Mouse (Mus musculus) midbrain, embryonic 12.5 days (tissue): Measurements from ENCODE around the gene Gk5. TPM values are rescaled to one million over a fixed set of nuclear protein-coding genes. Genes with fewer than 3 reads are reported as not detected.
"Not testable (repeated sequence)": the region's sequence is repeated elsewhere in the genome, so short reads cannot be mapped to it uniquely, and the experiment has no call there.

Experiments used
- ATAC-seq: fragments of 200-750 bp; cut with Nextera tagmentation; 2 replicates; pipeline ENCODE4 v1.8.0; 2017; ENCODE audit warnings: low read depth, moderate TSS enrichment, moderate library complexity; ENCODE audit not compliant: low FRiP score
- H3K27ac ChIP-seq: fragments of 300-500 bp; sonication (generic); replicated peaks from 2 replicates; pipeline ENCODE4 v1.5.1; 2016; ENCODE audit warnings: mild to moderate bottlenecking
- H3K27me3 ChIP-seq: fragments of 300-500 bp; sonication (generic); 2 replicates; pipeline ENCODE4 v1.6.1; 2016; ENCODE audit warnings: mild to moderate bottlenecking
- H3K36me3 ChIP-seq: fragments of 300-500 bp; sonication (generic); 2 replicates; pipeline ENCODE4 v1.6.1; 2016
- H3K4me1 ChIP-seq: fragments of 300-500 bp; sonication (generic); 2 replicates; pipeline ENCODE4 v1.6.1; 2016
- H3K4me2 ChIP-seq: fragments of 300-500 bp; sonication (generic); replicated peaks from 2 replicates; pipeline ENCODE4 v1.6.1; 2016; ENCODE audit warnings: mild to moderate bottlenecking, moderate library complexity
- H3K4me3 ChIP-seq: fragments of 300-500 bp; sonication (generic); 2 replicates; pipeline ENCODE4 v1.5.1; 2016; ENCODE audit warnings: mild to moderate bottlenecking
- H3K9ac ChIP-seq: fragments of 300-500 bp; sonication (generic); replicated peaks from 2 replicates; pipeline ENCODE4 v1.6.1; 2016; ENCODE audit warnings: mild to moderate bottlenecking, moderate library complexity
- H3K9me3 ChIP-seq: fragments of 300-500 bp; sonication (generic); 2 replicates; pipeline ENCODE4 v1.6.1; 2016; ENCODE audit warnings: mild to moderate bottlenecking
- WGBS: fragments of 180-500 bp; shearing (Covaris S2); methylation state at CpG from one replicate; pipeline ENCODE4 v1.1.7; 2016; 5-methylcytosine and 5-hydroxymethylcytosine counted together
- polyA plus RNA-seq: library from polyadenylated mRNA; unstranded; fragments of >200 nt; fragmentation: Nextera tagmentation; extraction: Ambion mirVana; gene quantifications from 2 replicates; pipeline ENCODE4 v1.2.1, GENCODE M21; 2016

Gk5 gene
- polyA plus RNA-seq, result 2.8 and 3.2 TPM in 2 replicates

- Histone ChIP-seq H3K9ac (peak within 1 kb of the TSS; percentile 59), H3K4me1 (0 out of 2 replicates have a peak, but pooled peaks cover 5% of the 10 kb centered on the region), H3K27ac (no peak within 1 kb of the TSS), H3K27me3 (no peaks in the 10 kb centered on the region), H3K4me2 (peak within 1 kb of the TSS; percentile 63), H3K9me3 (no peaks in the 10 kb centered on the region), H3K36me3 (no peaks in the 10 kb centered on the region), H3K4me3 (peak within 1 kb of the TSS; percentile 65)
- under 1% methylated on average over 75 of the region's 76 CpGs for WGBS
- peak; percentile 98 for ATAC-seq
Measured at GRCm38 (mm10) chr9:96118861-96119772, at the start of gene Gk5. TSS of gene Gk5 (plus strand) at chr9:96119362.

GRCm38 (mm10) chr9:96078752-96079315 is 40.3 kb upstream of the Gk5 start:
- no peak overlapping the region for H3K4me2 ChIP-seq
- no peaks in the 10 kb centered on the region for H3K9me3 ChIP-seq
- WGBS, result 91% methylated on average over 13 of the region's 13 CpGs
- H3K27me3 ChIP-seq, result no peaks in the 10 kb centered on the region
- H3K4me3 ChIP-seq, result no peak overlapping the region
- no peaks in the 10 kb centered on the region for H3K36me3 ChIP-seq
- no peak overlapping the region for H3K9ac ChIP-seq
- no peak for ATAC-seq
- no peak overlapping the region for H3K27ac ChIP-seq
- no peaks in the 10 kb centered on the region for H3K4me1 ChIP-seq

- H3K36me3 ChIP-seq, result no peaks in the 10 kb centered on the region
- H3K9me3 ChIP-seq, result no peaks in the 10 kb centered on the region
- 85% methylated on average over 6 of the region's 6 CpGs for WGBS
- no peak overlapping the region for H3K4me3 ChIP-seq
- no peak for ATAC-seq
- no peak overlapping the region for H3K4me2 ChIP-seq
- no peak overlapping the region for H3K27ac ChIP-seq
- no peaks in the 10 kb centered on the region for H3K27me3 ChIP-seq
- no peaks in the 10 kb centered on the region for H3K4me1 ChIP-seq
- H3K9ac ChIP-seq, result no peak overlapping the region
Measured at GRCm38 (mm10) chr9:96085293-96085692, 33.9 kb upstream of the Gk5 start.

GRCm38 (mm10) chr9:96087671-96088070 is 31.5 kb upstream of the Gk5 start:
- no peak for ATAC-seq
- Histone ChIP-seq H3K4me2 (no peak overlapping the region), H3K27ac (no peak overlapping the region), H3K27me3 (no peaks in the 10 kb centered on the region), H3K9me3 (no peaks in the 10 kb centered on the region), H3K4me3 (no peak overlapping the region), H3K9ac (no peak overlapping the region), H3K4me1 (no peaks in the 10 kb centered on the region), H3K36me3 (no peaks in the 10 kb centered on the region)
- WGBS, result 90% methylated on average over 2 of the region's 2 CpGs

GRCm38 (mm10) chr9:96088456-96088855 is 30.7 kb upstream of the Gk5 start:
- H3K36me3 ChIP-seq, H3K4me2 ChIP-seq, H3K27me3 ChIP-seq, ATAC-seq, H3K9ac ChIP-seq, H3K27ac ChIP-seq, H3K9me3 ChIP-seq, H3K4me3 ChIP-seq, H3K4me1 ChIP-seq: not testable (repeated sequence)
- WGBS, result 86% methylated on average over 3 of the region's 3 CpGs

- not testable (repeated sequence) for H3K36me3 ChIP-seq, ATAC-seq, H3K27me3 ChIP-seq, H3K4me1 ChIP-seq, H3K4me3 ChIP-seq, H3K9ac ChIP-seq, H3K27ac ChIP-seq, H3K4me2 ChIP-seq
- 92% methylated on average over 10 of the region's 10 CpGs for WGBS
- H3K9me3 ChIP-seq, result peaks cover 15% of the 10 kb centered on the region
Measured at GRCm38 (mm10) chr9:96092637-96093036, 26.5 kb upstream of the Gk5 start.

- H3K36me3 ChIP-seq, result no peaks in the 10 kb centered on the region
- no peak overlapping the region for H3K4me3 ChIP-seq
- H3K4me1 ChIP-seq, result no peaks in the 10 kb centered on the region
- ATAC-seq, result no peak
- whole genome bisulfite sequencing, result 97% methylated on average over 1 of the region's 1 CpGs
- no peak overlapping the region for H3K9ac ChIP-seq
- peaks cover 15% of the 10 kb centered on the region for H3K9me3 ChIP-seq
- H3K4me2 ChIP-seq, result no peak overlapping the region
- H3K27ac ChIP-seq, result no peak overlapping the region
- no peaks in the 10 kb centered on the region for H3K27me3 ChIP-seq
Measured at GRCm38 (mm10) chr9:96093221-96093620, 25.9 kb upstream of the Gk5 start.

GRCm38 (mm10) chr9:96094341-96094740 is 24.8 kb upstream of the Gk5 start:
- no peak overlapping the region for H3K9ac ChIP-seq
- peaks cover 18% of the 10 kb centered on the region for H3K9me3 ChIP-seq
- ATAC-seq, result no peak
- H3K27ac ChIP-seq, result no peak overlapping the region
- H3K4me3 ChIP-seq, result no peak overlapping the region
- WGBS, result 56% methylated on average over 1 of the region's 1 CpGs
- no peaks in the 10 kb centered on the region for H3K36me3 ChIP-seq
- no peaks in the 10 kb centered on the region for H3K4me1 ChIP-seq
- no peak overlapping the region for H3K4me2 ChIP-seq
- H3K27me3 ChIP-seq, result no peaks in the 10 kb centered on the region

- Histone ChIP-seq H3K4me3 (no peak overlapping the region), H3K9ac (no peak overlapping the region), H3K36me3 (no peaks in the 10 kb centered on the region), H3K4me1 (no peaks in the 10 kb centered on the region), H3K4me2 (no peak overlapping the region), H3K27ac (no peak overlapping the region), H3K27me3 (no peaks in the 10 kb centered on the region), H3K9me3 (peaks cover 27% of the 10 kb centered on the region)
- 87% methylated on average over 1 of the region's 1 CpGs for WGBS
- no peak for ATAC-seq
Measured at GRCm38 (mm10) chr9:96095192-96095591, 24.0 kb upstream of the Gk5 start.

- no peak overlapping the region for H3K9ac ChIP-seq
- H3K27me3 ChIP-seq, result no peaks in the 10 kb centered on the region
- 83% methylated on average over 8 of the region's 8 CpGs for WGBS
- no peak overlapping the region for H3K4me2 ChIP-seq
- no peak overlapping the region for H3K4me3 ChIP-seq
- no peak for ATAC-seq
- H3K9me3 ChIP-seq, result peaks cover 23% of the 10 kb centered on the region
- H3K27ac ChIP-seq, result no peak overlapping the region
- no peaks in the 10 kb centered on the region for H3K4me1 ChIP-seq
- H3K36me3 ChIP-seq, result no peaks in the 10 kb centered on the region
Measured at GRCm38 (mm10) chr9:96102846-96103245, 16.3 kb upstream of the Gk5 start.

GRCm38 (mm10) chr9:96112879-96113361 is 6.2 kb upstream of the Gk5 start:
- WGBS, result 87% methylated on average over 3 of the region's 3 CpGs

GRCm38 (mm10) chr9:96116801-96117200 is 2.4 kb upstream of the Gk5 start:
- no peak overlapping the region for H3K27ac ChIP-seq
- no peaks in the 10 kb centered on the region for H3K9me3 ChIP-seq
- no peaks in the 10 kb centered on the region for H3K27me3 ChIP-seq
- no peak overlapping the region for H3K4me3 ChIP-seq
- no peak for ATAC-seq
- no peak overlapping the region for H3K9ac ChIP-seq
- no peak overlapping the region for H3K4me2 ChIP-seq
- H3K4me1 ChIP-seq, result 0 out of 2 replicates have a peak, but pooled peaks cover 5% of the 10 kb centered on the region
- WGBS, result 86% methylated on average over 6 of the region's 6 CpGs
- no peaks in the 10 kb centered on the region for H3K36me3 ChIP-seq

More at GRCm38 (mm10) chr9:96112879-96113361, 6.2 kb upstream of the Gk5 start:
- H3K9ac ChIP-seq, result no peak overlapping the region
- no peaks in the 10 kb centered on the region for H3K4me1 ChIP-seq
- H3K4me3 ChIP-seq, result no peak overlapping the region
- ATAC-seq, result no peak
- H3K9me3 ChIP-seq, result no peaks in the 10 kb centered on the region
- H3K36me3 ChIP-seq, result no peaks in the 10 kb centered on the region
- H3K27ac ChIP-seq, result no peak overlapping the region
- no peak overlapping the region for H3K4me2 ChIP-seq
- no peaks in the 10 kb centered on the region for H3K27me3 ChIP-seq
